Mouse (Mus musculus): ENCODE data around the gene Adad1. TPM values are rescaled to one million over a fixed set of nuclear protein-coding genes. Genes with fewer than 3 reads are reported as not detected.

Adad1 gene
- polyA plus RNA-seq, 1 experiment from 2014 or later: not detected

GRCm38 (mm10) chr3:37128269-37128668 lies 64.9 kb downstream of the Adad1 start:
- WGBS: 69% methylated on average over 4 of the region's 4 CpGs
- H3K27ac ChIP-seq (ENCODE audit: low read depth, low read length): no peak overlapping the region
- H3K27me3 ChIP-seq (ENCODE audit: control insufficient read depth, insufficient read depth, low read length): no peaks in the 10 kb centered on the region
- no peaks in the 10 kb centered on the region for H3K4me1 ChIP-seq (replicated peaks; ENCODE audit: control insufficient read depth, insufficient read depth, low read length)
- no peak overlapping the region for H3K4me3 ChIP-seq (ENCODE audit: low read depth, low read length)
- no peak overlapping the region for H3K9ac ChIP-seq (ENCODE audit: low read length)
- H3K4me2 ChIP-seq (ENCODE audit: low read depth, low read length, severe bottlenecking): no peak overlapping the region
- no peaks in the 10 kb centered on the region for H3K9me3 ChIP-seq (ENCODE audit: control insufficient read depth, low read length)
- no peaks in the 10 kb centered on the region for H3K36me3 ChIP-seq (ENCODE audit: control insufficient read depth, insufficient read depth, low read length)
- ATAC-seq (replicated peaks; ENCODE audit: low FRiP score) (no peak), DNase-seq (ENCODE audit: low spot score) (no peak)

GRCm38 (mm10) chr3:37129063-37129462 lies 65.7 kb downstream of the Adad1 start:
- H3K27me3 ChIP-seq (ENCODE audit: control insufficient read depth, insufficient read depth, low read length): no peaks in the 10 kb centered on the region
- no peaks in the 10 kb centered on the region for H3K36me3 ChIP-seq (ENCODE audit: control insufficient read depth, insufficient read depth, low read length)
- no peak overlapping the region for H3K27ac ChIP-seq (ENCODE audit: low read depth, low read length)
- H3K9ac ChIP-seq (ENCODE audit: low read length): no peak overlapping the region
- no peak overlapping the region for H3K4me3 ChIP-seq (ENCODE audit: low read depth, low read length)
- ATAC-seq (replicated peaks; ENCODE audit: low FRiP score) (no peak), DNase-seq (ENCODE audit: low spot score) (no peak)
- H3K4me1 ChIP-seq (replicated peaks; ENCODE audit: control insufficient read depth, insufficient read depth, low read length): no peaks in the 10 kb centered on the region
- H3K4me2 ChIP-seq (ENCODE audit: low read depth, low read length, severe bottlenecking): no peak overlapping the region
- 75% methylated on average over 2 of the region's 2 CpGs for WGBS
- H3K9me3 ChIP-seq (ENCODE audit: control insufficient read depth, low read length): no peaks in the 10 kb centered on the region

GRCm38 (mm10) chr3:37137231-37137630 lies 73.9 kb downstream of the Adad1 start:
- H3K27me3 ChIP-seq (ENCODE audit: control insufficient read depth, insufficient read depth, low read length): no peaks in the 10 kb centered on the region
- H3K9me3 ChIP-seq (ENCODE audit: control insufficient read depth, low read length): no peaks in the 10 kb centered on the region
- H3K9ac ChIP-seq (ENCODE audit: low read length): no peak overlapping the region
- H3K4me1 ChIP-seq (replicated peaks; ENCODE audit: control insufficient read depth, insufficient read depth, low read length): no peaks in the 10 kb centered on the region
- no peak overlapping the region for H3K4me3 ChIP-seq (ENCODE audit: low read depth, low read length)
- no peak overlapping the region for H3K27ac ChIP-seq (ENCODE audit: low read depth, low read length)
- H3K4me2 ChIP-seq (ENCODE audit: low read depth, low read length, severe bottlenecking): no peak overlapping the region
- H3K36me3 ChIP-seq (ENCODE audit: control insufficient read depth, insufficient read depth, low read length): no peaks in the 10 kb centered on the region
- DNase-seq (ENCODE audit: low spot score): no peak
- ATAC-seq (replicated peaks; ENCODE audit: low FRiP score): no peak
- WGBS: 75% methylated on average over 4 of the region's 4 CpGs

- no peak overlapping the region for H3K4me2 ChIP-seq (ENCODE audit: low read depth, low read length, severe bottlenecking)
- no peak for ATAC-seq (replicated peaks; ENCODE audit: low FRiP score)
- no peak overlapping the region for H3K27ac ChIP-seq (ENCODE audit: low read depth, low read length)
- H3K27me3 ChIP-seq (ENCODE audit: control insufficient read depth, insufficient read depth, low read length): no peaks in the 10 kb centered on the region
- no peaks in the 10 kb centered on the region for H3K4me1 ChIP-seq (replicated peaks; ENCODE audit: control insufficient read depth, insufficient read depth, low read length)
- 87% methylated on average over 3 of the region's 3 CpGs for WGBS
- H3K9me3 ChIP-seq (ENCODE audit: control insufficient read depth, low read length): no peaks in the 10 kb centered on the region
- DNase-seq (ENCODE audit: low spot score): no peak
- H3K4me3 ChIP-seq (ENCODE audit: low read depth, low read length): no peak overlapping the region
- H3K36me3 ChIP-seq (ENCODE audit: control insufficient read depth, insufficient read depth, low read length): no peaks in the 10 kb centered on the region
- H3K9ac ChIP-seq (ENCODE audit: low read length): no peak overlapping the region
Observed at GRCm38 (mm10) chr3:37139192-37139591, 75.9 kb downstream of the Adad1 start.

GRCm38 (mm10) chr3:37140168-37140906 lies 77.0 kb downstream of the Adad1 start:
- Histone ChIP-seq H3K27me3 (ENCODE audit: control insufficient read depth, insufficient read depth, low read length) (no peaks in the 10 kb centered on the region), H3K4me1 (replicated peaks; ENCODE audit: control insufficient read depth, insufficient read depth, low read length) (no peaks in the 10 kb centered on the region), H3K27ac (ENCODE audit: low read depth, low read length) (no peak overlapping the region), H3K9me3 (ENCODE audit: control insufficient read depth, low read length) (no peaks in the 10 kb centered on the region), H3K36me3 (ENCODE audit: control insufficient read depth, insufficient read depth, low read length) (no peaks in the 10 kb centered on the region), H3K9ac (ENCODE audit: low read length) (no peak overlapping the region), H3K4me2 (ENCODE audit: low read depth, low read length, severe bottlenecking) (no peak overlapping the region), H3K4me3 (ENCODE audit: low read depth, low read length) (no peak overlapping the region)
- WGBS: 89% methylated on average over 6 of the region's 6 CpGs
- ATAC-seq (replicated peaks; ENCODE audit: low FRiP score) (no peak), DNase-seq (ENCODE audit: low spot score) (no peak)

- Histone ChIP-seq H3K4me3 (ENCODE audit: low read depth, low read length) (no peak overlapping the region), H3K36me3 (ENCODE audit: control insufficient read depth, insufficient read depth, low read length) (no peaks in the 10 kb centered on the region), H3K4me1 (replicated peaks; ENCODE audit: control insufficient read depth, insufficient read depth, low read length) (no peaks in the 10 kb centered on the region), H3K27me3 (ENCODE audit: control insufficient read depth, insufficient read depth, low read length) (no peaks in the 10 kb centered on the region), H3K4me2 (ENCODE audit: low read depth, low read length, severe bottlenecking) (no peak overlapping the region), H3K9me3 (ENCODE audit: control insufficient read depth, low read length) (no peaks in the 10 kb centered on the region), H3K9ac (ENCODE audit: low read length) (no peak overlapping the region), H3K27ac (ENCODE audit: low read depth, low read length) (no peak overlapping the region)
- DNase-seq (ENCODE audit: low spot score) (no peak), ATAC-seq (replicated peaks; ENCODE audit: low FRiP score) (no peak)
- WGBS: 91% methylated on average over 2 of the region's 2 CpGs
Observed at GRCm38 (mm10) chr3:37141827-37142226, 78.5 kb downstream of the Adad1 start.

GRCm38 (mm10) chr3:37144979-37145378 lies 81.7 kb downstream of the Adad1 start:
- Histone ChIP-seq H3K27ac (ENCODE audit: low read depth, low read length) (no peak overlapping the region), H3K4me2 (ENCODE audit: low read depth, low read length, severe bottlenecking) (no peak overlapping the region), H3K36me3 (ENCODE audit: control insufficient read depth, insufficient read depth, low read length) (no peaks in the 10 kb centered on the region), H3K4me1 (replicated peaks; ENCODE audit: control insufficient read depth, insufficient read depth, low read length) (no peaks in the 10 kb centered on the region), H3K4me3 (ENCODE audit: low read depth, low read length) (no peak overlapping the region), H3K9me3 (ENCODE audit: control insufficient read depth, low read length) (no peaks in the 10 kb centered on the region), H3K27me3 (ENCODE audit: control insufficient read depth, insufficient read depth, low read length) (no peaks in the 10 kb centered on the region), H3K9ac (ENCODE audit: low read length) (no peak overlapping the region)
- DNase-seq (ENCODE audit: low spot score) (no peak), ATAC-seq (replicated peaks; ENCODE audit: low FRiP score) (no peak)
- WGBS: 67% methylated on average over 1 of the region's 1 CpGs

GRCm38 (mm10) chr3:37146406-37146805 lies 83.1 kb downstream of the Adad1 start:
- DNase-seq (ENCODE audit: low spot score) (no peak), ATAC-seq (replicated peaks; ENCODE audit: low FRiP score) (no peak)
- Histone ChIP-seq H3K4me1 (replicated peaks; ENCODE audit: control insufficient read depth, insufficient read depth, low read length) (no peaks in the 10 kb centered on the region), H3K9ac (ENCODE audit: low read length) (no peak overlapping the region), H3K27ac (ENCODE audit: low read depth, low read length) (no peak overlapping the region), H3K27me3 (ENCODE audit: control insufficient read depth, insufficient read depth, low read length) (no peaks in the 10 kb centered on the region), H3K9me3 (ENCODE audit: control insufficient read depth, low read length) (no peaks in the 10 kb centered on the region), H3K36me3 (ENCODE audit: control insufficient read depth, insufficient read depth, low read length) (no peaks in the 10 kb centered on the region), H3K4me2 (ENCODE audit: low read depth, low read length, severe bottlenecking) (no peak overlapping the region), H3K4me3 (ENCODE audit: low read depth, low read length) (no peak overlapping the region)
- 59% methylated on average over 8 of the region's 8 CpGs for WGBS

- Histone ChIP-seq H3K4me3 (ENCODE audit: low read depth, low read length) (no peak overlapping the region), H3K4me1 (replicated peaks; ENCODE audit: control insufficient read depth, insufficient read depth, low read length) (no peaks in the 10 kb centered on the region), H3K36me3 (ENCODE audit: control insufficient read depth, insufficient read depth, low read length) (no peaks in the 10 kb centered on the region), H3K9me3 (ENCODE audit: control insufficient read depth, low read length) (no peaks in the 10 kb centered on the region), H3K27ac (ENCODE audit: low read depth, low read length) (no peak overlapping the region), H3K9ac (ENCODE audit: low read length) (no peak overlapping the region), H3K27me3 (ENCODE audit: control insufficient read depth, insufficient read depth, low read length) (no peaks in the 10 kb centered on the region), H3K4me2 (ENCODE audit: low read depth, low read length, severe bottlenecking) (no peak overlapping the region)
- 81% methylated on average over 7 of the region's 7 CpGs for WGBS
- DNase-seq (ENCODE audit: low spot score) (no peak), ATAC-seq (replicated peaks; ENCODE audit: low FRiP score) (no peak)
Observed at GRCm38 (mm10) chr3:37146810-37147209, 83.5 kb downstream of the Adad1 start.

Measured in forebrain, embryonic 11.5 days (tissue).